Mouse (Mus musculus) layer of hippocampus, adult 18-20 months (tissue): ENCODE measurements at regions not wholly inside any gene's neighbourhood (a gene's known extent, or its start where the extent isn't known, plus 50 kb on each side); places are given as distances from the start of the nearest gene placed in this dataset.
A peak's percentile ranks its signal among the peaks of the same experiment; 100 is the strongest.

Source experiments
- DNase-seq, 2 experiments: peaks; one replicate each; pipeline ENCODE4 v3.0.0; 2022; ENCODE audit warnings: low spot score in 2 of 2

GRCm38 (mm10) chr1:27169278-27169677 lies 482.0 kb upstream of the 4931408C20Rik start:
- DNase-seq, result peak; percentile 32 to 49
